Mouse (Mus musculus): ENCODE data around the gene Thop1. TPM values are rescaled to one million over a fixed set of nuclear protein-coding genes. Genes with fewer than 3 reads are reported as not detected.

The Thop1 gene
- total and polyA plus RNA-seq, 3 experiments = 81.1 to 123 (median 94.5) TPM

- DNase-seq (ENCODE audit: extremely low read depth) = no peak
- H3K4me1 ChIP-seq (ENCODE audit: control insufficient read depth in 1 of 2, insufficient read depth in 2 of 2) = peaks cover 0 to 13% of the 10 kb centered on the region in 2 experiments; a peak in 3 of 4 replicates
- no peak overlapping the region for H3K9ac ChIP-seq (ENCODE audit: insufficient read depth, low read depth)
- TF ChIP-seq USF1 (IDR thresholded peaks at IDR 0.05; ENCODE audit: low read depth, low read length) (no peak), SIN3A (IDR thresholded peaks at IDR 0.05; ENCODE audit: low read length) (no peak)
- in situ Hi-C loops (cut with MboI; ENCODE audit: low pct_ligation_motif_present, low pct_unique_long_range_greater_than_20kb, low sequenced_read_pairs) = loop anchor here (10.0 kb wide), 1 partner anchor 98 kb away; the partner anchor contains the start of gene Eef2
- H3K9me3 ChIP-seq (replicated peaks; ENCODE audit: low read length) = peaks cover 3% of the 10 kb centered on the region
- H3K4me2 ChIP-seq (ENCODE audit: insufficient read depth, low read depth, poor library complexity, severe bottlenecking) = no peak overlapping the region
- dilution Hi-C loops (cut with MboI; ENCODE audit: extremely low pct_ligation_motif_present, extremely low pct_unique_long_range_greater_than_20kb, low sequenced_read_pairs) = no loop called here
- no peak overlapping the region for H3K27ac ChIP-seq (ENCODE audit: insufficient read depth, low read depth)
- H3K36me3 ChIP-seq (replicated peaks in 1 of 2; ENCODE audit: control insufficient read depth in 1 of 2, insufficient read depth in 1 of 2, low read length in 1 of 2) = peaks cover 81 to 100% of the 10 kb centered on the region in 2 experiments
- no peaks in the 10 kb centered on the region for H3K27me3 ChIP-seq (replicated peaks)
- peaks cover 7% of the 10 kb centered on the region; the same call in 1 of the 2 replicates for H3K79me2 ChIP-seq (replicated peaks; ENCODE audit: control insufficient read depth, extremely low read depth, insufficient read depth, poor library complexity, severe bottlenecking)
- H3K4me3 ChIP-seq (replicated peaks in 1 of 3; ENCODE audit: low read depth in 2 of 3, low read length in 2 of 3, poor library complexity in 1 of 3) = no peak overlapping the region
These were observed 6.5 kb downstream of the Thop1 start for GRCm38 (mm10) chr10:81076356-81076755.

DNA sequence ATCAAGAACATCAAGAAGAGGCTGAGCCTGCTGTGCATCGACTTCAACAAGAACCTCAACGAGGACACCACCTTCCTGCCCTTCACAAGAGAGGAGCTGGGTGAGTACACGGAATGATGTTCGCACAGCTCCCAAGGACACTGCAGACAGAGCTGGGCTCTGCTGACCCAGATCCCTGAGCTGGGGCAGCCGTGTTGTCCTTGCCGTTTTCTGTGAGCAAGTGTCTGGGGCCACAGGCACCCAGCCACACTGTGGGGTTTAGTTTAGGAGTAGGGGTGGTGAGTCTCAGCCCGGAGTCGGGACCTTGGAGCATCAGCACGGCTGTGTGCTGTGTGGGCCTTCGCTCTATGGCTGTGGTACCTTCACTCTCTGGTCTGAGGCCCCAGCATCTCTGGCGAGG lies 8.1 kb downstream of the Thop1 start:
- in situ Hi-C loops (cut with MboI; ENCODE audit: low pct_ligation_motif_present, low pct_unique_long_range_greater_than_20kb, low sequenced_read_pairs) = loop anchor here (10.0 kb wide), 1 partner anchor 97 kb away; the partner anchor contains the start of gene Eef2
- H3K36me3 ChIP-seq (replicated peaks in 1 of 2; ENCODE audit: control insufficient read depth in 1 of 2, insufficient read depth in 1 of 2, low read length in 1 of 2) = peaks cover 92 to 100% of the 10 kb centered on the region in 2 experiments
- H3K9ac ChIP-seq (ENCODE audit: insufficient read depth, low read depth) = no peak overlapping the region

GRCm38 (mm10) chr10:81080008-81080655 lies 10.3 kb downstream of the Thop1 start:
- dilution Hi-C loops (cut with MboI; ENCODE audit: extremely low pct_ligation_motif_present, extremely low pct_unique_long_range_greater_than_20kb, low sequenced_read_pairs) (no loop called here), in situ Hi-C loops (cut with MboI; ENCODE audit: low pct_ligation_motif_present, low pct_unique_long_range_greater_than_20kb, low sequenced_read_pairs) (no loop called here)
- peaks cover 71 to 95% of the 10 kb centered on the region in 2 experiments for H3K36me3 ChIP-seq (replicated peaks in 1 of 2; ENCODE audit: control insufficient read depth in 1 of 2, insufficient read depth in 1 of 2, low read length in 1 of 2)

More for the DNA sequence above, 8.1 kb downstream of the Thop1 start:
- H3K27me3 ChIP-seq (replicated peaks) = no peaks in the 10 kb centered on the region
- no peak overlapping the region for H3K4me2 ChIP-seq (ENCODE audit: insufficient read depth, low read depth, poor library complexity, severe bottlenecking)
- dilution Hi-C loops (cut with MboI; ENCODE audit: extremely low pct_ligation_motif_present, extremely low pct_unique_long_range_greater_than_20kb, low sequenced_read_pairs) = no loop called here
- 0 out of 2 replicates have a peak, but pooled peaks cover 2% of the 10 kb centered on the region for H3K79me2 ChIP-seq (replicated peaks; ENCODE audit: control insufficient read depth, extremely low read depth, insufficient read depth, poor library complexity, severe bottlenecking)
- H3K27ac ChIP-seq (ENCODE audit: insufficient read depth, low read depth) = no peak overlapping the region
- TF ChIP-seq CHD2 (IDR thresholded peaks at IDR 0.05; ENCODE audit: low read length) (no peak), CTCF (conservative IDR thresholded peaks at IDR 0.05 in 1 of 2, IDR thresholded peaks at IDR 0.05 in 1 of 2; ENCODE audit: low read depth in 2 of 2, low read length in 2 of 2) (no peak), RAD21 (IDR thresholded peaks at IDR 0.05; ENCODE audit: low read depth, low read length) (no peak), MYC (IDR thresholded peaks at IDR 0.05; ENCODE audit: low read depth, low read length) (no peak), MAX (IDR thresholded peaks at IDR 0.05; ENCODE audit: low read length) (no peak), TCF12 (IDR thresholded peaks at IDR 0.05; ENCODE audit: low read depth, low read length) (no peak), KAT2A (IDR thresholded peaks at IDR 0.05; ENCODE audit: insufficient replicate concordance, low read length) (no peak), NRF1 (IDR thresholded peaks at IDR 0.05; ENCODE audit: low read depth, low read length) (no peak)
- peaks cover 0 to 5% of the 10 kb centered on the region in 2 experiments; a peak in 2 of 4 replicates for H3K4me1 ChIP-seq (ENCODE audit: control insufficient read depth in 1 of 2, insufficient read depth in 2 of 2)
- no peak overlapping the region for H3K4me3 ChIP-seq (replicated peaks in 1 of 3; ENCODE audit: low read depth in 2 of 3, low read length in 2 of 3, poor library complexity in 1 of 3)
- H3K9me3 ChIP-seq (replicated peaks; ENCODE audit: low read length) = peaks cover 3% of the 10 kb centered on the region
- no peak for DNase-seq (ENCODE audit: extremely low read depth)

More at GRCm38 (mm10) chr10:81080008-81080655, 10.3 kb downstream of the Thop1 start:
- H3K4me1 ChIP-seq (ENCODE audit: control insufficient read depth in 1 of 2, insufficient read depth in 2 of 2) = peaks cover 0 to 5% of the 10 kb centered on the region in 2 experiments; a peak in 2 of 4 replicates
- DNase-seq (ENCODE audit: extremely low read depth) = no peak
- H3K9me3 ChIP-seq (replicated peaks; ENCODE audit: low read length) = no peaks in the 10 kb centered on the region
- no peak overlapping the region for H3K9ac ChIP-seq (ENCODE audit: insufficient read depth, low read depth)
- no peak overlapping the region for H3K27ac ChIP-seq (ENCODE audit: insufficient read depth, low read depth)
- no peak overlapping the region for H3K4me2 ChIP-seq (ENCODE audit: insufficient read depth, low read depth, poor library complexity, severe bottlenecking)
- H3K79me2 ChIP-seq (replicated peaks; ENCODE audit: control insufficient read depth, extremely low read depth, insufficient read depth, poor library complexity, severe bottlenecking) = no peaks in the 10 kb centered on the region
- H3K27me3 ChIP-seq (replicated peaks) = no peaks in the 10 kb centered on the region
- H3K4me3 ChIP-seq (replicated peaks in 1 of 3; ENCODE audit: low read depth in 2 of 3, low read length in 2 of 3, poor library complexity in 1 of 3) = no peak overlapping the region
- TF ChIP-seq IRF4 (IDR thresholded peaks at IDR 0.05; ENCODE audit: low read depth, low read length) (no peak), POLR2AphosphoS2 (IDR thresholded peaks at IDR 0.05; ENCODE audit: low read depth, low read length) (no peak), JUN (IDR thresholded peaks at IDR 0.05; ENCODE audit: insufficient read depth, low read depth, low read length) (no peak)

Measured in CH12.LX (cell line).